Mouse (Mus musculus) midbrain, embryonic 12.5 days (tissue): ENCODE data around the gene H1foo. TPM values are rescaled to one million over a fixed set of nuclear protein-coding genes. Genes with fewer than 3 reads are reported as not detected.

Experiments used
- ATAC-seq: fragments of 200-750 bp; cut with Nextera tagmentation; 2 replicates; pipeline ENCODE4 v1.8.0; 2017; ENCODE audit warnings: low read depth, moderate TSS enrichment, moderate library complexity; ENCODE audit not compliant: low FRiP score
- H3K27ac ChIP-seq: fragments of 300-500 bp; sonication (generic); replicated peaks from 2 replicates; pipeline ENCODE4 v1.5.1; 2016; ENCODE audit warnings: mild to moderate bottlenecking
- H3K27me3 ChIP-seq: fragments of 300-500 bp; sonication (generic); 2 replicates; pipeline ENCODE4 v1.6.1; 2016; ENCODE audit warnings: mild to moderate bottlenecking
- H3K36me3 ChIP-seq: fragments of 300-500 bp; sonication (generic); 2 replicates; pipeline ENCODE4 v1.6.1; 2016
- H3K4me1 ChIP-seq: fragments of 300-500 bp; sonication (generic); 2 replicates; pipeline ENCODE4 v1.6.1; 2016
- H3K4me2 ChIP-seq: fragments of 300-500 bp; sonication (generic); replicated peaks from 2 replicates; pipeline ENCODE4 v1.6.1; 2016; ENCODE audit warnings: mild to moderate bottlenecking, moderate library complexity
- H3K4me3 ChIP-seq: fragments of 300-500 bp; sonication (generic); 2 replicates; pipeline ENCODE4 v1.5.1; 2016; ENCODE audit warnings: mild to moderate bottlenecking
- H3K9ac ChIP-seq: fragments of 300-500 bp; sonication (generic); replicated peaks from 2 replicates; pipeline ENCODE4 v1.6.1; 2016; ENCODE audit warnings: mild to moderate bottlenecking, moderate library complexity
- H3K9me3 ChIP-seq: fragments of 300-500 bp; sonication (generic); 2 replicates; pipeline ENCODE4 v1.6.1; 2016; ENCODE audit warnings: mild to moderate bottlenecking
- WGBS: fragments of 180-500 bp; shearing (Covaris S2); methylation state at CpG from one replicate; pipeline ENCODE4 v1.1.7; 2016; 5-methylcytosine and 5-hydroxymethylcytosine counted together
- polyA plus RNA-seq: library from polyadenylated mRNA; unstranded; fragments of >200 nt; fragmentation: Nextera tagmentation; extraction: Ambion mirVana; gene quantifications from 2 replicates; pipeline ENCODE4 v1.2.1, GENCODE M21; 2016

H1foo gene
- polyA plus RNA-seq, 1 experiment from 2014 or later: not detected

GRCm38 (mm10) chr6:115998758-115999157 is 54.0 kb downstream of the H1foo start:
- Histone ChIP-seq H3K4me2 (no peak overlapping the region), H3K36me3 (no peaks in the 10 kb centered on the region), H3K9me3 (no peaks in the 10 kb centered on the region), H3K9ac (no peak overlapping the region), H3K27me3 (peaks cover 30% of the 10 kb centered on the region), H3K27ac (no peak overlapping the region), H3K4me1 (peaks cover 14% of the 10 kb centered on the region), H3K4me3 (no peak overlapping the region)
- 71% methylated on average over 7 of the region's 7 CpGs for WGBS
- no peak for ATAC-seq

- no peak overlapping the region for H3K4me3 ChIP-seq
- peaks cover 9% of the 10 kb centered on the region for H3K4me1 ChIP-seq
- no peak for ATAC-seq
- H3K36me3 ChIP-seq: no peaks in the 10 kb centered on the region
- no peak overlapping the region for H3K27ac ChIP-seq
- H3K4me2 ChIP-seq: no peak overlapping the region
- 67% methylated on average over 2 of the region's 2 CpGs for WGBS
- H3K27me3 ChIP-seq: peaks cover 26% of the 10 kb centered on the region
- H3K9me3 ChIP-seq: no peaks in the 10 kb centered on the region
- no peak overlapping the region for H3K9ac ChIP-seq
Observed at GRCm38 (mm10) chr6:115999227-115999626, 54.5 kb downstream of the H1foo start.

Other genes starting within 250 kb of the H1foo start
- gene Tmem40, start 182.5 kb upstream of the H1foo start, polyA plus RNA-seq: 1.3 and 1.9 TPM in 2 replicates
- 37.1 and 40.0 TPM in 2 replicates for gene Cand2, start 170.4 kb upstream of the H1foo start, polyA plus RNA-seq
- 1,622 and 1,683 TPM in 2 replicates for gene Rpl32, start 136.2 kb upstream of the H1foo start, polyA plus RNA-seq
- 2.1 TPM in 2 replicates for gene Efcab12, start 106.5 kb upstream of the H1foo start, polyA plus RNA-seq
- 23.2 and 24.4 TPM in 2 replicates for gene Mbd4, start 91.6 kb upstream of the H1foo start, polyA plus RNA-seq
- 27.7 and 28.9 TPM in 2 replicates for gene Ift122, start 91.5 kb upstream of the H1foo start, polyA plus RNA-seq
- gene Rho, start 13.2 kb upstream of the H1foo start, polyA plus RNA-seq: 0.33 TPM in 1 of 2 replicates, not detected in the other
- 15.1 and 15.9 TPM in 2 replicates for gene Plxnd1, start 50.1 kb downstream of the H1foo start, polyA plus RNA-seq
- gene Tmcc1, start 248.5 kb downstream of the H1foo start, polyA plus RNA-seq: 30.8 and 31.2 TPM in 2 replicates